ENCODE assay signal across 27 mouse cellular contexts in genomic region chr1:138590451-138591022, GRCm38 (mm10). TPM values are rescaled to one million over a fixed set of nuclear protein-coding genes. Genes with fewer than 3 reads are reported as not detected.
DNase-seq lines count a peak whose midpoint lies in the region; ATAC-seq and TF ChIP-seq lines count a peak whose summit lies in the region.
"Had no signal": no experiment of that assay in that cellular context is flagged by ENCODE, and none has a peak within 500 bp of the region (broad histone marks: within the 10 kb centered on the region; RNA-seq: fewer than 3 reads in every experiment).

No protein-coding gene starts in this region.

- H3K9me3 ChIP-seq in intestine, embryonic 14.5 days (ENCODE audit: control insufficient read depth, low read length) = no peaks in the 10 kb centered on the region
- H3K9me3 ChIP-seq in intestine, embryonic 16.5 days (ENCODE audit: control insufficient read depth, low read length) = no peaks in the 10 kb centered on the region
- no peaks in the 10 kb centered on the region for H3K9me3 ChIP-seq in lung, postnatal 0 days (ENCODE audit: low read length)
- H3K9me3 ChIP-seq in hindbrain, postnatal 0 days (ENCODE audit: low read length) = no peaks in the 10 kb centered on the region
- H3K9me3 ChIP-seq: embryonic facial prominence, embryonic 15.5 days; G1E; hindbrain, embryonic 10.5 days; limb, embryonic 13.5 days; liver, embryonic 15.5 days; midbrain, embryonic 12.5 days had no signal

- H3K27me3 ChIP-seq in intestine, embryonic 14.5 days (replicated peaks; ENCODE audit: control insufficient read depth, insufficient read depth, low read length) = no peaks in the 10 kb centered on the region
- H3K27me3 ChIP-seq in intestine, embryonic 16.5 days (replicated peaks; ENCODE audit: control insufficient read depth, insufficient read depth, low read length) = peaks cover 10% of the 10 kb centered on the region
- H3K27me3 ChIP-seq in lung, postnatal 0 days (replicated peaks; ENCODE audit: insufficient read depth, low read length) = no peaks in the 10 kb centered on the region
- H3K27me3 ChIP-seq in small intestine, adult 2 months (ENCODE audit: control insufficient read depth, insufficient read depth, low read length) = no peaks in the 10 kb centered on the region; the same call in 1 of the 2 replicates
- H3K27me3 ChIP-seq in hindbrain, postnatal 0 days (ENCODE audit: insufficient read depth, low read length) = no peaks in the 10 kb centered on the region
- H3K27me3 ChIP-seq: embryonic facial prominence, embryonic 15.5 days; limb, embryonic 13.5 days; liver, embryonic 15.5 days; midbrain, embryonic 12.5 days; Patski had no signal

- peak; percentile 72 for TF ChIP-seq EP300 in lung, postnatal 0 days (IDR thresholded peaks at IDR 0.05)

- TF ChIP-seq POLR2A in small intestine, adult 2 months (IDR thresholded peaks at IDR 0.05; ENCODE audit: low read depth, low read length) = no peak

- no peak overlapping the region for H3K9ac ChIP-seq in intestine, embryonic 14.5 days (ENCODE audit: low read length)
- H3K9ac ChIP-seq in intestine, embryonic 16.5 days (ENCODE audit: low read depth, low read length) = no peak overlapping the region
- no peak overlapping the region for H3K9ac ChIP-seq in lung, postnatal 0 days (replicated peaks; ENCODE audit: low read depth)
- H3K9ac ChIP-seq in hindbrain, postnatal 0 days (replicated peaks; ENCODE audit: low read length) = no peak overlapping the region
- H3K9ac ChIP-seq: embryonic facial prominence, embryonic 15.5 days; limb, embryonic 13.5 days; liver, embryonic 15.5 days; midbrain, embryonic 12.5 days had no signal

- DNase-seq in intestine, embryonic 14.5 days (ENCODE audit: low spot score) = peak; percentile 40
- peak; percentile 48 for DNase-seq in lung, postnatal 0 days (ENCODE audit: low spot score)
- DNase-seq in lung, postnatal 4 days = no peak
- peak; percentile 62 for DNase-seq in R1 (ENCODE audit: low read depth, low spot score)
- no peak for DNase-seq in hindbrain, postnatal 0 days (ENCODE audit: low spot score)
- DNase-seq in embryo, embryonic 10.5 days (ENCODE audit: low spot score) = no peak
- DNase-seq: adrenal gland, postnatal 10 days; cerebellum, adult 2 months; cerebellum, postnatal 25 days; gastrocnemius, postnatal 10 days; kidney, adult 2 months; kidney, postnatal 10 days; right cerebral cortex, postnatal 14 days; thymus, postnatal 25 days had no signal

- H3K4me1 ChIP-seq in intestine, embryonic 14.5 days (replicated peaks; ENCODE audit: control insufficient read depth, insufficient read depth, low read length) = no peaks in the 10 kb centered on the region
- no peaks in the 10 kb centered on the region for H3K4me1 ChIP-seq in intestine, embryonic 16.5 days (ENCODE audit: control insufficient read depth, insufficient read depth, low read length)
- no peaks in the 10 kb centered on the region; the same call in 1 of the 2 replicates for H3K4me1 ChIP-seq in lung, postnatal 0 days (ENCODE audit: insufficient read depth, low read depth, low read length)
- no peaks in the 10 kb centered on the region for H3K4me1 ChIP-seq in small intestine, adult 2 months (ENCODE audit: control insufficient read depth, insufficient read depth, insufficient read length, low read length)
- H3K4me1 ChIP-seq in hindbrain, postnatal 0 days (ENCODE audit: insufficient read depth, low read length) = no peaks in the 10 kb centered on the region
- H3K4me1 ChIP-seq: embryonic facial prominence, embryonic 15.5 days; liver, embryonic 15.5 days had no signal

- no peak overlapping the region for H3K4me3 ChIP-seq in intestine, embryonic 14.5 days (ENCODE audit: low read depth, low read length)
- H3K4me3 ChIP-seq in intestine, embryonic 16.5 days (ENCODE audit: low read length) = no peak overlapping the region
- no peak overlapping the region for H3K4me3 ChIP-seq in lung, postnatal 0 days (ENCODE audit: low read depth, low read length)
- no peak overlapping the region for H3K4me3 ChIP-seq in small intestine, adult 2 months (ENCODE audit: low read depth, low read length)
- H3K4me3 ChIP-seq in hindbrain, postnatal 0 days (ENCODE audit: low read length) = no peak overlapping the region
- H3K4me3 ChIP-seq: embryonic facial prominence, embryonic 15.5 days; hindbrain, embryonic 10.5 days; limb, embryonic 13.5 days; liver, embryonic 15.5 days; midbrain, embryonic 12.5 days had no signal

- ATAC-seq in intestine, embryonic 14.5 days (replicated peaks; ENCODE audit: low FRiP score, low TSS enrichment, low read depth) = no peak
- ATAC-seq in intestine, embryonic 16.5 days = no peak
- peak; percentile 76 for ATAC-seq in lung, postnatal 0 days
- no peak for ATAC-seq in hindbrain, postnatal 0 days
- ATAC-seq: activated CD4-positive, CD25-positive, alpha-beta regulatory T cell, adult 4 months; forebrain, embryonic 14.5 days; hindbrain, embryonic 16.5 days; Patski had no signal

- WGBS in intestine, embryonic 14.5 days = 78% methylated on average over 8 of the region's 8 CpGs
- 82% methylated on average over 8 of the region's 8 CpGs for WGBS in intestine, embryonic 16.5 days
- 75% methylated on average over 8 of the region's 8 CpGs for WGBS in lung, postnatal 0 days
- 83% methylated on average over 8 of the region's 8 CpGs for WGBS in small intestine, adult 2 months
- WGBS in hindbrain, postnatal 0 days = 90% methylated on average over 8 of the region's 8 CpGs

- no peak for TF ChIP-seq CTCF in lung, postnatal 0 days (IDR thresholded peaks at IDR 0.05)
- no peak for TF ChIP-seq CTCF in small intestine, adult 2 months (IDR thresholded peaks at IDR 0.05; ENCODE audit: extremely low read depth, insufficient read length, insufficient replicate concordance, low read depth, low read length)
- TF ChIP-seq CTCF in hindbrain, postnatal 0 days (IDR thresholded peaks at IDR 0.05; ENCODE audit: low read depth) = no peak

- H3K4me2 ChIP-seq in intestine, embryonic 14.5 days (ENCODE audit: low read length) = no peak overlapping the region
- H3K4me2 ChIP-seq in intestine, embryonic 16.5 days (ENCODE audit: low read depth, low read length) = no peak overlapping the region
- H3K4me2 ChIP-seq in lung, postnatal 0 days (replicated peaks; ENCODE audit: low read depth, low read length) = no peak overlapping the region
- H3K4me2 ChIP-seq in hindbrain, postnatal 0 days (ENCODE audit: low read depth, low read length) = no peak overlapping the region
- H3K4me2 ChIP-seq: embryonic facial prominence, embryonic 15.5 days; heart, embryonic 11.5 days; limb, embryonic 13.5 days; liver, embryonic 15.5 days; midbrain, embryonic 12.5 days had no signal

- H3K27ac ChIP-seq in intestine, embryonic 14.5 days (ENCODE audit: low read depth) = no peak overlapping the region
- no peak overlapping the region for H3K27ac ChIP-seq in intestine, embryonic 16.5 days (ENCODE audit: low read length)
- no peak overlapping the region; the same call in 1 of the 2 replicates for H3K27ac ChIP-seq in lung, postnatal 0 days (ENCODE audit: low read length)
- 0 out of 2 replicates have a peak overlapping the region, but pooled peaks have one; percentile 5 for H3K27ac ChIP-seq in small intestine, adult 2 months (ENCODE audit: insufficient read depth, low read depth, low read length)
- H3K27ac ChIP-seq in hindbrain, postnatal 0 days = no peak overlapping the region
- H3K27ac ChIP-seq: embryonic facial prominence, embryonic 15.5 days; hindbrain, embryonic 10.5 days; limb, embryonic 13.5 days; liver, embryonic 15.5 days; midbrain, embryonic 12.5 days had no signal

- no peaks in the 10 kb centered on the region for H3K36me3 ChIP-seq in intestine, embryonic 14.5 days (ENCODE audit: control insufficient read depth, insufficient read depth, low read length)
- H3K36me3 ChIP-seq in intestine, embryonic 16.5 days (ENCODE audit: control insufficient read depth, insufficient read depth, low read length) = no peaks in the 10 kb centered on the region
- no peaks in the 10 kb centered on the region for H3K36me3 ChIP-seq in lung, postnatal 0 days (ENCODE audit: insufficient read depth, low read length)
- H3K36me3 ChIP-seq in small intestine, adult 2 months (ENCODE audit: control insufficient read depth, insufficient read depth, low read length) = no peaks in the 10 kb centered on the region
- H3K36me3 ChIP-seq in hindbrain, postnatal 0 days (ENCODE audit: insufficient read depth, low read length) = no peaks in the 10 kb centered on the region
- H3K36me3 ChIP-seq: embryonic facial prominence, embryonic 15.5 days; liver, embryonic 15.5 days had no signal

RNA-seq across cellular contexts. Expression of gene Nek7, which starts 29.4 kb away (rescaled TPM):
- polyA plus RNA-seq in intestine, embryonic 14.5 days (2014; fragmentation: Nextera tagmentation; extraction: Ambion mirVana) = 31.7 and 32.0 TPM in 2 replicates
- polyA plus RNA-seq in intestine, embryonic 16.5 days (2015; fragmentation: Nextera tagmentation; extraction: Ambion mirVana) = 18.3 and 19.2 TPM in 2 replicates
- 41.6 and 43.9 TPM in 2 replicates for polyA plus RNA-seq in lung, postnatal 0 days (2015; fragmentation: Nextera tagmentation; extraction: Ambion mirVana)
- polyA plus RNA-seq in small intestine, adult 2 months (2012; rRNA removed) = 2.3 and 2.6 TPM in 2 replicates
- total RNA-seq in hindbrain, postnatal 0 days (2014; rRNA removed) = 8.2 and 8.8 TPM in 2 replicates
- 16.3 and 16.5 TPM in 2 replicates for polyA plus RNA-seq in hindbrain, postnatal 0 days (2015; fragmentation: Nextera tagmentation; extraction: Ambion mirVana)

Comparison
In these comparisons a context has a peak if more than half of its experiments do, and no peak if none do; other contexts are left out.
1. DNase-seq: peak in intestine, embryonic 14.5 days (single experiment), lung, postnatal 0 days (single experiment) and R1 (single experiment); none in lung, postnatal 4 days (0 of 2), hindbrain, postnatal 0 days (single experiment) and embryo, embryonic 10.5 days (single experiment).